Mouse (Mus musculus) cerebellum, adult 9-11 months (tissue): ENCODE data around the gene Iqch.

Source experiments
- DNase-seq: peaks from one replicate; pipeline ENCODE4 v3.0.0; 2022

Gene Iqch

DNA sequence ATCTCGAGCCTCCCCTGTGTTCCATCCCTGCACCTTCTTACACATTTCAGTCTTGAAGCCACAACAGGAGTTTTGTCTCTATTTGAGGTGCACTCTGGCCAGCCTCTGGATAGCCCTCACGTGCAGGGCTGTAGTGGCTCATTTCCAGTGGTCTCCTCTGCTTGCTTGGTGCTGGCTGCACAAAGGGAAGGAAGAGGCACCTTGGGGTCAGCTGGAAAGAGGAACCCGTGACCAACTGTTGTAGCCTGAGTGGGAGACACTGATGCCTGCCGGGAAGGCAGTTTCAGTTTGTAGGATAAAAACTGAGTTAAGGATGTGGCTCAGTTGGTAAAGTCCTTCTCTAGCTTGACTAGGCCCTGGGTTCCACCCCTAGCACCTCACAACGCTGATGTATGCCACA lies 9.7 kb upstream of the Iqch start:
- no peak for DNase-seq

GRCm38 (mm10) chr9:63610841-63611366 lies 8.6 kb upstream of the Iqch start:
- no peak for DNase-seq

DNA sequence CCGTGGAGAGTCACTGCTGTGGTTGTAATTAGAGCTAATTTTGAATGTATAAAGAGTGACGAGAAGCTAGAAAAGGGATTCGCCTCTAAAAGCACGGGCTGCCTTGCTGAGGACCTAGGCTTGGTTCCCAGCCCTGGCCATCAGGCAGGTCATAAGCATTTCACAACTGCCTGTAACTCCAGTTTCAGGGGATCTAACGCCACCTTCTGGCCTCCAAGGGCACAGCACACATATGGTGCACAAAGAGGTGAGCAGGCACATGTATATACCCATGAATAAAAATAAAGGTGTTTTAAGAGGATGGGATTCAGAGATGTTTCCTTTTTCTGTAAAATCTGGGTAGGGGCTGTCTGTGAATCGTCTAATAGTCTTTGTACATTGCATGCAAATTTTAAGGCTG lies 7.9 kb upstream of the Iqch start:
- DNase-seq: no peak

GRCm38 (mm10) chr9:63609776-63610175 lies 7.5 kb upstream of the Iqch start:
- no peak for DNase-seq

- DNase-seq: no peak
Measured at GRCm38 (mm10) chr9:63609246-63609645, 7.0 kb upstream of the Iqch start.

- no peak for DNase-seq
Measured at GRCm38 (mm10) chr9:63608006-63608405, 5.7 kb upstream of the Iqch start.

- DNase-seq: no peak
Measured at GRCm38 (mm10) chr9:63606594-63606993, 4.3 kb upstream of the Iqch start.

DNA sequence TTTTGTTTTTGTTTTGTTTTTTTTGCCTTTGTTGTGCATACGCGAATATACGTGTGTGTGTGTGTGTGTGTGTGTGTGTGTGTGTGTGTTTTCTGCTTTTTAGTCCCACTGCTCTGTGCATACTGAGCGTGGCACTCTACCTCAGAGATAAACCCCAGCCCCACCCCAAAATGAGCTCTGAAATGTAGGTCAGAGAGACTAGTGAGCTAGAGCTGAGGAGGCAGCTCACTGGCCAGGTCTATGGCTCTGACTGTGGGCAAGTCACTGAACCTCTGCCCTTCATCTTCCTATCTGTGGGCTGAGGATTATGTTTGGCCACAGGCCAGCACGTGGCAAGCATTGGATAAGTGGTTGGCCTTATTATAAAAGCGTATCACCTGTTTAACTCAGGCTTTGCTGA lies 1.6 kb upstream of the Iqch start:
- peak; percentile 46 for DNase-seq

DNA sequence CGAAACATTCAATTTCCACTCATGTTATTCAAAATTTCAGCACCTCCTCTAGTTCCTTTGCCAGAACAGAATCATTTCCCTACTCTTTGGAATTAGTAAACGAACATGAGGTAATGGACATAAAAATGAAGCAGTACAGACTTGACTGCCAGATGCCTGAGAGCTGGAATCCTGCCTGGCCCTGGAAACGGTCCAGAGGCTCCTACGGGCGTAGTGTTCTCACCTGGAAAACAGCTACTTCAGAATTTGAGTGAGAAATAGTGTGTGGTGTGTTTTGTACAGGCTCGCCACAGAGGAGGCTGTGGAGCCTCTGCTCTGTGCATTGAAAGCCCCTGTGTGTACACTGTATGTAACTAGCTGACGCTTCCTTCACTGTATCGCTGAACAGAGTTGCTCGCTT lies 5.6 kb downstream of the Iqch start:
- no peak for DNase-seq

- DNase-seq: no peak
Measured at GRCm38 (mm10) chr9:63595652-63596051, 6.6 kb downstream of the Iqch start.

- no peak for DNase-seq
Measured at GRCm38 (mm10) chr9:63595032-63595431, 7.3 kb downstream of the Iqch start.

DNA sequence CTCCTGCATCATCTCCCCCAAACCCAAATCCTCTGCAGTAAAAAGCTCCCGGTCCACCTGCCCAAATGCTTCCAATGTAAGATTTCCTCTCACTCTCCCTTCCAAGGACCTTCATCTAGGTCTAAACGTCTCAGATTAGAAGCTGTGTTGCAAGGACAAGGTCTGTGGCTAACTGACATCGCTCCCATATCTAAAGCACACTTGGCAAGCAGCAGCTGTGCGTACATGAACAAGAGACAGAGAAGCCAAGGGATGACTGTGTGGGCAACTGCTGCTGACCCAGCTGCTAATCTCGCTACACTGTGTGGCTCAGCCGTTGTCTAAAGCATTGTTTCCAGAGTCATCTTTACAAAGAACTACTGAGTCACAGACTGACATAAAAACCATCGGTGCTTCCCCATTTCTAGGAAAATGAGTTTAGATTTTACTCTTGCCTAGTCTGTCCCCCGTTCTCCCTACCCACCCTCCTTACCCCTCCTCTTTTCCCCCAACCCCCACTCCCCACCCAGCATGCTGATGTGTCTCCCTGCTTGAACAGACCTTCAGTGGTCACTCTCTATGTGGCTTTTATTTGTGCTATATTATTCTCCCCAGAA lies 10.5 kb downstream of the Iqch start:
- no peak for DNase-seq

DNA sequence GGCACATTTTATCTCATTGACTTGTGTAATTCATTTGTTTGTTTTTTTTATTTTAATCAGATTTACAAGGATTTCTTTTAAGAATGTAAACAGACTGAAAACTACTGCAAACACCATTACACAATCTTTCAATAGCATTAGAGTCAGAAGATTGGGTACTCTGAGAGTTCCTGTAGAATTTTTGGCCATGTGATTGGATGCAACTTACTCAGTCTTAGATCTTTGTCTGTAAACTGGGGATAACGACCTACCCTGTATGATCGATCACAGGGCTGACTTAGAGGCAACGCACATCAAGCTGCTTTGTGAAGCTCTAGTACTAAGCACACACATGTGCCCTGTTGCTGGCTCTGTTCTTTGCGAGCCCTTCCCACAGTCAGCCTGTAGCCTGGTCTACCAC lies 11.7 kb downstream of the Iqch start:
- no peak for DNase-seq

GRCm38 (mm10) chr9:63589209-63589608 lies 13.1 kb downstream of the Iqch start:
- DNase-seq: no peak

GRCm38 (mm10) chr9:63585251-63585650 lies 17.0 kb downstream of the Iqch start:
- DNase-seq: no peak

GRCm38 (mm10) chr9:63581778-63582177 lies 20.5 kb downstream of the Iqch start:
- no peak for DNase-seq

GRCm38 (mm10) chr9:63580046-63580445 lies 22.2 kb downstream of the Iqch start:
- DNase-seq: no peak

DNA sequence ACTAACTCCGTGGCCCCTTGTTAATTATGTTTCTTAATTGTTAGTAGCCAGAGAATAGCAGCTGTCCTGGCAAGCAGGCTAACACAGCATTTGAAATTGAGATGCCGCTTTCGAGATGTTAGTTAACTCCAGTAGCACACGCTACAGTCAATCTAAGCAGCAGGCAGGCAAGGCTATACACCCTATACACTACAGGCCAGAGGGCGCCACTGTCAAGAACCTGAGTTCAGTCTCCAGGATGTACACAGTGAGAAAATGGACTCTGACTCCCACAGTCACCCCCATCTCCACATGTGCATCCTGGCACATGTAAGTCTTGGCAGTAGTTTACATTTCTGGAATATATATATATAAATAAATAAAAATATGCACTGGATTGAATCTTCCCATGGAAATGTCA lies 22.6 kb downstream of the Iqch start:
- no peak for DNase-seq

DNA sequence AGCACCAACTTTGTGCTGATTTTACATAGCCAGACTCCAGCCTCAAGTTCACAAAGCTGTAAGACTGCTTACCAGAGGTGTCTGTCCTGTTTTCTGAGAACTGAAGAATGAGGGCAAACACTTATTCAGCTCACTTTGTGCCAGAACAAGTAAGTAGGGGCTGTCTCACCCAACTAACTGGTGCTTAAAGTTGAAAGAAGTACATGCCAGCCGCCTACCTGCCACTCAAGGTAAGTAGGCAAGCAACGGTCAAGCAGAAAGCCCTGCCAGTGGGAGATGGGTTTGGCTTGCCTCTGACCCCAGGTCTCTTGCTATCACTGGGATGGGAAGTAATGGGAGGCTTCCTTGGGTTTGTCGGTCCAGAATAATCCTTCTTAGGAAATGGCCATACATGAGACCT lies 24.8 kb downstream of the Iqch start:
- no peak for DNase-seq

GRCm38 (mm10) chr9:63572874-63573273 lies 29.4 kb downstream of the Iqch start:
- DNase-seq: peak; percentile 17

GRCm38 (mm10) chr9:63571895-63572294 lies 30.4 kb downstream of the Iqch start:
- no peak for DNase-seq

- no peak for DNase-seq
Measured at GRCm38 (mm10) chr9:63568808-63569207, 33.5 kb downstream of the Iqch start.

- no peak for DNase-seq
Measured at GRCm38 (mm10) chr9:63568314-63568713, 34.0 kb downstream of the Iqch start.

DNA sequence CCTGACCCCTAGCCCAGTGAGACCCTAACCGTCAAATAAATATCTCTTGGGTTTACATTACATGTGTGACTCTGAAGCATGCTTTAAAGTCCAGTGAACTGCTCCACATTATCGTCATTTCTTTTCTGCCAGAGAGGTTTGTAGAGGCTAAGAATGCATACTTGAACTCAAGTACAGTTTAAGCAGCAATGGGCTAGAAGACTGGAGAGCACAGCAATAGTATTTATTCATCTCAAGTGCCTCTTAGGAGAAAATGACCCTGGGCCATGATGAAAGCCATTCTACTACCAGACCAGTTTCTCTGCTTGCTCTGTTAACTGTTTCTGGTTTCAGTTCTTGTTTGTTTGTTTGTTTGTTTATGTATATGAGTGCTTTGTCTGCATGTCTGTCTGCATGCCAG lies 38.9 kb downstream of the Iqch start:
- no peak for DNase-seq

- peak; percentile 61 for DNase-seq
Measured at GRCm38 (mm10) chr9:63561931-63562330, 40.4 kb downstream of the Iqch start.
